Mouse (Mus musculus) heart, embryonic 10.5 days (tissue): ENCODE data around the gene Soat2. TPM values are rescaled to one million over a fixed set of nuclear protein-coding genes. Genes with fewer than 3 reads are reported as not detected.

Source experiments
- DNase-seq: peaks from one replicate; pipeline ENCODE4 v3.0.0-alpha.2; 2017; ENCODE audit warnings: low spot score
- H3K27ac ChIP-seq: fragments of 300-500 bp; sonication (generic); 2 replicates; pipeline ENCODE4 v1.5.1; 2016; ENCODE audit warnings: mild to moderate bottlenecking
- H3K27me3 ChIP-seq: fragments of 300-500 bp; sonication (generic); 2 replicates; pipeline ENCODE4 v1.6.1; 2016; ENCODE audit warnings: mild to moderate bottlenecking; ENCODE audit not compliant: poor library complexity, insufficient read depth, severe bottlenecking
- H3K36me3 ChIP-seq: fragments of 300-500 bp; sonication (generic); 2 replicates; pipeline ENCODE4 v1.6.1; 2016; ENCODE audit warnings: mild to moderate bottlenecking, moderate library complexity
- H3K4me1 ChIP-seq: fragments of 300-500 bp; sonication (generic); 2 replicates; pipeline ENCODE4 v1.6.1; 2016; ENCODE audit warnings: mild to moderate bottlenecking
- H3K4me3 ChIP-seq: fragments of 300-500 bp; sonication (generic); 2 replicates; pipeline ENCODE4 v1.5.1; 2016; ENCODE audit warnings: mild to moderate bottlenecking, moderate library complexity
- H3K9me3 ChIP-seq: fragments of 300-500 bp; sonication (generic); 2 replicates; pipeline ENCODE4 v1.6.1; 2016; ENCODE audit warnings: mild to moderate bottlenecking, moderate library complexity
- WGBS: fragments of 180-500 bp; shearing (Covaris S2); methylation state at CpG from one replicate; pipeline ENCODE4 v1.1.7; 2016; 5-methylcytosine and 5-hydroxymethylcytosine counted together
- polyA plus RNA-seq: library from polyadenylated mRNA; unstranded; fragments of >200 nt; fragmentation: Nextera tagmentation; extraction: Ambion mirVana; gene quantifications from 2 replicates; pipeline ENCODE4 v1.2.1, GENCODE M21; 2016

The Soat2 gene
- polyA plus RNA-seq, 1 experiment from 2014 or later: 7.9 TPM

GRCm38 (mm10) chr15:102163900-102164693, 13.8 kb downstream of the Soat2 start:
- Histone ChIP-seq H3K4me3 (no peak overlapping the region), H3K36me3 (no peaks in the 10 kb centered on the region), H3K9me3 (no peaks in the 10 kb centered on the region), H3K4me1 (peaks cover 8% of the 10 kb centered on the region), H3K27ac (no peak overlapping the region), H3K27me3 (peaks cover 17% of the 10 kb centered on the region; the same call in 1 of the 2 replicates)
- 51% methylated on average over 3 of the region's 3 CpGs for WGBS
- no peak for DNase-seq

- Histone ChIP-seq H3K4me1 (peaks cover 8% of the 10 kb centered on the region), H3K9me3 (no peaks in the 10 kb centered on the region), H3K36me3 (no peaks in the 10 kb centered on the region), H3K27me3 (peaks cover 15% of the 10 kb centered on the region; the same call in 1 of the 2 replicates), H3K4me3 (no peak overlapping the region), H3K27ac (no peak overlapping the region)
- 57% methylated on average over 6 of the region's 6 CpGs for WGBS
- DNase-seq: no peak
Measured at GRCm38 (mm10) chr15:102165468-102166100, 15.3 kb downstream of the Soat2 start.

- H3K9me3 ChIP-seq: no peaks in the 10 kb centered on the region
- DNase-seq: no peak
- no peaks in the 10 kb centered on the region for H3K36me3 ChIP-seq
- H3K27ac ChIP-seq: no peak overlapping the region
- WGBS: 57% methylated on average over 6 of the region's 6 CpGs
- peaks cover 8% of the 10 kb centered on the region for H3K4me1 ChIP-seq
- no peak overlapping the region for H3K4me3 ChIP-seq
- H3K27me3 ChIP-seq: 0 out of 2 replicates have a peak, but pooled peaks cover under 1% of the 10 kb centered on the region
Measured at GRCm38 (mm10) chr15:102167620-102168021, 17.3 kb downstream of the Soat2 start.

GRCm38 (mm10) chr15:102169064-102169463, 18.7 kb downstream of the Soat2 start:
- H3K27me3 ChIP-seq: no peaks in the 10 kb centered on the region
- H3K36me3 ChIP-seq: no peaks in the 10 kb centered on the region
- no peak overlapping the region for H3K27ac ChIP-seq
- H3K4me3 ChIP-seq: no peak overlapping the region
- WGBS: 60% methylated on average over 2 of the region's 2 CpGs
- DNase-seq: no peak
- peaks cover 8% of the 10 kb centered on the region for H3K4me1 ChIP-seq
- no peaks in the 10 kb centered on the region for H3K9me3 ChIP-seq

- Histone ChIP-seq H3K36me3 (peaks cover 5% of the 10 kb centered on the region; the same call in 1 of the 2 replicates), H3K9me3 (no peaks in the 10 kb centered on the region), H3K4me1 (no peaks in the 10 kb centered on the region), H3K27me3 (no peaks in the 10 kb centered on the region), H3K27ac (no peak overlapping the region), H3K4me3 (no peak overlapping the region)
- DNase-seq: no peak
- WGBS: 86% methylated on average over 3 of the region's 3 CpGs
Measured at GRCm38 (mm10) chr15:102173581-102173980, 23.3 kb downstream of the Soat2 start.

- Histone ChIP-seq H3K27me3 (no peaks in the 10 kb centered on the region), H3K4me3 (no peak overlapping the region), H3K9me3 (no peaks in the 10 kb centered on the region), H3K27ac (no peak overlapping the region), H3K36me3 (peaks cover 16% of the 10 kb centered on the region), H3K4me1 (no peaks in the 10 kb centered on the region)
- WGBS: 80% methylated on average over 16 of the region's 16 CpGs
- no peak for DNase-seq
Measured at GRCm38 (mm10) chr15:102175736-102176319, 25.5 kb downstream of the Soat2 start.

- no peaks in the 10 kb centered on the region for H3K9me3 ChIP-seq
- H3K4me3 ChIP-seq: no peak overlapping the region
- no peaks in the 10 kb centered on the region for H3K4me1 ChIP-seq
- H3K27ac ChIP-seq: no peak overlapping the region
- H3K36me3 ChIP-seq: peaks cover 16% of the 10 kb centered on the region
- 83% methylated on average over 7 of the region's 7 CpGs for WGBS
- no peaks in the 10 kb centered on the region for H3K27me3 ChIP-seq
- DNase-seq: no peak
Measured at GRCm38 (mm10) chr15:102176571-102177316, 26.4 kb downstream of the Soat2 start.

- no peaks in the 10 kb centered on the region for H3K4me1 ChIP-seq
- H3K4me3 ChIP-seq: no peak overlapping the region
- no peak for DNase-seq
- no peaks in the 10 kb centered on the region for H3K9me3 ChIP-seq
- H3K36me3 ChIP-seq: peaks cover 16% of the 10 kb centered on the region
- H3K27me3 ChIP-seq: no peaks in the 10 kb centered on the region
- H3K27ac ChIP-seq: no peak overlapping the region
- WGBS: 85% methylated on average over 8 of the region's 8 CpGs
Measured at GRCm38 (mm10) chr15:102177417-102177816, 27.1 kb downstream of the Soat2 start.

- H3K9me3 ChIP-seq: no peaks in the 10 kb centered on the region
- H3K4me3 ChIP-seq: no peak overlapping the region
- DNase-seq: no peak
- 22% methylated on average over 6 of the region's 6 CpGs for WGBS
- no peaks in the 10 kb centered on the region for H3K27me3 ChIP-seq
- H3K36me3 ChIP-seq: peaks cover 16% of the 10 kb centered on the region
- no peaks in the 10 kb centered on the region for H3K4me1 ChIP-seq
- no peak overlapping the region for H3K27ac ChIP-seq
Measured at GRCm38 (mm10) chr15:102178279-102178678, 28.0 kb downstream of the Soat2 start.

- Histone ChIP-seq H3K4me1 (no peaks in the 10 kb centered on the region), H3K4me3 (no peak overlapping the region), H3K27ac (no peak overlapping the region), H3K27me3 (no peaks in the 10 kb centered on the region), H3K9me3 (no peaks in the 10 kb centered on the region), H3K36me3 (peaks cover 22% of the 10 kb centered on the region)
- no peak for DNase-seq
- WGBS: 74% methylated on average over 9 of the region's 9 CpGs
Measured at GRCm38 (mm10) chr15:102179106-102179505, 28.8 kb downstream of the Soat2 start.

- Histone ChIP-seq H3K27ac (no peak overlapping the region), H3K27me3 (no peaks in the 10 kb centered on the region), H3K4me3 (no peak overlapping the region), H3K9me3 (no peaks in the 10 kb centered on the region), H3K36me3 (peaks cover 30% of the 10 kb centered on the region), H3K4me1 (no peaks in the 10 kb centered on the region)
- DNase-seq: no peak
- WGBS: 88% methylated on average over 14 of the region's 14 CpGs
Measured at GRCm38 (mm10) chr15:102179924-102180323, 29.6 kb downstream of the Soat2 start.

- Histone ChIP-seq H3K27me3 (no peaks in the 10 kb centered on the region), H3K36me3 (peaks cover 48% of the 10 kb centered on the region), H3K9me3 (no peaks in the 10 kb centered on the region), H3K4me1 (peaks cover 14% of the 10 kb centered on the region), H3K4me3 (no peak overlapping the region), H3K27ac (no peak overlapping the region)
- DNase-seq: no peak
- 75% methylated on average over 3 of the region's 3 CpGs for WGBS
Measured at GRCm38 (mm10) chr15:102183076-102183475, 32.8 kb downstream of the Soat2 start.
